Mouse (Mus musculus) midbrain, embryonic 11.5 days (tissue): Measurements from ENCODE around the gene Thg1l. TPM values are rescaled to one million over a fixed set of nuclear protein-coding genes. Genes with fewer than 3 reads are reported as not detected.

Experiments used
- ATAC-seq: fragments of 200-750 bp; cut with Nextera tagmentation; 2 replicates; pipeline ENCODE4 v1.8.0; 2017; ENCODE audit warnings: moderate TSS enrichment, moderate library complexity; ENCODE audit not compliant: low FRiP score
- DNase-seq: peaks from one replicate; pipeline ENCODE4 v3.0.0; 2015; ENCODE audit warnings: low spot score; ENCODE audit errors: missing footprints
- H3K27ac ChIP-seq: fragments of 300-500 bp; sonication (generic); 2 replicates; pipeline ENCODE4 v1.5.1; 2014; ENCODE audit warnings: low read depth, low read length
- H3K27me3 ChIP-seq: fragments of 300-500 bp; sonication (generic); 2 replicates; pipeline ENCODE4 v1.6.1; 2014; ENCODE audit warnings: mild to moderate bottlenecking, low read length, moderate library complexity, mixed read lengths; ENCODE audit not compliant: control insufficient read depth, insufficient read depth
- H3K36me3 ChIP-seq: fragments of 300-500 bp; sonication (generic); 2 replicates; pipeline ENCODE4 v1.6.1; 2014; ENCODE audit warnings: mild to moderate bottlenecking, low read length, moderate library complexity, mixed read lengths; ENCODE audit not compliant: control insufficient read depth, insufficient read depth
- H3K4me1 ChIP-seq: fragments of 300-500 bp; sonication (generic); 2 replicates; pipeline ENCODE4 v1.6.1; 2014; ENCODE audit warnings: low read length; ENCODE audit not compliant: control insufficient read depth, insufficient read depth
- H3K4me2 ChIP-seq: fragments of 300-500 bp; sonication (generic); 2 replicates; pipeline ENCODE4 v1.6.1; 2014; ENCODE audit warnings: mild to moderate bottlenecking, moderate library complexity
- H3K4me3 ChIP-seq: fragments of 300-500 bp; sonication (generic); 2 replicates; pipeline ENCODE4 v1.5.1; 2014; ENCODE audit warnings: low read depth, low read length
- H3K9ac ChIP-seq: fragments of 300-500 bp; sonication (generic); 2 replicates; pipeline ENCODE4 v1.6.1; 2014; ENCODE audit warnings: low read length
- H3K9me3 ChIP-seq: fragments of 300-500 bp; sonication (generic); 2 replicates; pipeline ENCODE4 v1.6.1; 2016; ENCODE audit warnings: low read length; ENCODE audit not compliant: control insufficient read depth
- WGBS: fragments of 180-500 bp; shearing (Covaris S2); extraction: QIAGEN DNeasy Blood & Tissue Kit; methylation state at CpG from one replicate; pipeline ENCODE4 v1.1.7; 2014; 5-methylcytosine and 5-hydroxymethylcytosine counted together
- polyA plus RNA-seq: library from polyadenylated mRNA; unstranded; fragments of >200 nt; fragmentation: Nextera tagmentation; extraction: Ambion mirVana; gene quantifications from 2 replicates; pipeline ENCODE4 v1.2.1, GENCODE M21; 2014

Thg1l gene
- polyA plus RNA-seq, 1 experiment from 2014 or later = 14.6 TPM

DNA sequence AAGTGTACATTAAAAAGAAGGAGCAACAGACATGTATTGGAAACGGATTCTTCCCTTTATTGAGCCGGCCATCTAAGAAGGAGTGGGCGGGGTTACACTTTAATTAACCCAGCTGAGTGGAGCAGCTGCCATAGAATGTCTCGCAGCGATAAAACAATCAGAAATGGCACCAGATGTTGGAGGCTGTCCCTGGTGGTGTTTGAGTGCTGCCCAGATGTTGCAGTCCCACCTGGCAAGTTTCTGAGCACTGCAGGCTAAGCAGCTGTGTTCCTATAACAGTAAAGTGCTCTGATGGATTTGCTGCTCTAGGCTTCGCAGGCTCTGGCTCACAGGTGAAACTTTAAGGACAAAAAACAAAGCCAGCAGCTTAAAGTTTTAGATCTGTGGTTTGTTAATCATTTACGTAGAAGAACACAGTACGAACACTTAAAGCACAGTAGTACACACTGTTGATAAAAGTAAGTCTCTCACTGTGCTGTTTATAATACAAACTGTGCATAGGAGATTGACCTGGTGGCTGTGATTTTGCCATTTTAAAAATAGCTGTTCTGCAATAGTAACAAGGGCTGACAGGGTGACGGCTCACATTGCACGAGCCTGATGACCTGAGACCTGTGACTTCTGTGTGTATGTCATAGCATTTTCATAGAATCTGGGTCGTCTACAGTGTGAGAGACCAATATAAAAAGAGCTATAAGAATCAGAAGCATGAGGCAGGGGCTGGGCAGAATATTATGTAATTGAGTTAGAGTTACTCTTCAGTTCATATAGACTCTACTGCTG, 54.9 kb downstream of the Thg1l start:
- WGBS = 85% methylated on average over 11 of the region's 11 CpGs
- Histone ChIP-seq H3K4me2 (no peak overlapping the region), H3K9ac (no peak overlapping the region), H3K4me1 (no peaks in the 10 kb centered on the region), H3K9me3 (no peaks in the 10 kb centered on the region), H3K36me3 (peaks cover 5% of the 10 kb centered on the region; the same call in 1 of the 2 replicates), H3K27me3 (no peaks in the 10 kb centered on the region), H3K4me3 (no peak overlapping the region), H3K27ac (no peak overlapping the region; the same call in 1 of the 2 replicates)
- DNase-seq (no peak), ATAC-seq (no peak)

DNA sequence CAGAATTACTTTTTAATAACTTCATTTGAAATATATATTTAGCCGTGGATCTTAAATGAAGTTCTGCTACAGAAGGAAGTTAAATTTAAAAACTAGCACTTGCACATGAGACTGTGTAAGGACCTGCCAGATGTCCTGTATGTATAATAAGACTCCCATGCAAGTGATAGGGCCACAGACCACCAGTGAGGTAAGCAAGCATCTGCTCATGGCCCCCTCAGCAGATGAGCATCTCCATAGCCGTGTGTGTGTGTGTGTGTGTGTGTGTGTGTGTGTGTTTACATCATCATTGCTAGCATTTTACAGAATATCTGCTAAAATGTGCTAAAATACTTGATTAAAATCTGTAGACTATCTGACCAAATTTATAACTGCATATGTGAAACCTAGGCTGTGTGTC, 57.9 kb downstream of the Thg1l start:
- no peaks in the 10 kb centered on the region for H3K27me3 ChIP-seq
- peaks cover 13% of the 10 kb centered on the region; the same call in 1 of the 2 replicates for H3K36me3 ChIP-seq
- WGBS = 78% methylated on average over 2 of the region's 2 CpGs

More for the DNA sequence above, 57.9 kb downstream of the Thg1l start:
- H3K4me2 ChIP-seq = no peak overlapping the region
- no peak overlapping the region for H3K4me3 ChIP-seq
- H3K9ac ChIP-seq = no peak overlapping the region
- ATAC-seq (no peak), DNase-seq (no peak)
- H3K9me3 ChIP-seq = no peaks in the 10 kb centered on the region
- no peaks in the 10 kb centered on the region for H3K4me1 ChIP-seq
- no peak overlapping the region for H3K27ac ChIP-seq

Other genes starting within 250 kb of the Thg1l start
- gene Clint1, start 103.4 kb downstream of the Thg1l start, polyA plus RNA-seq = 60.9 and 63.5 TPM in 2 replicates
- 10.8 and 13.0 TPM in 2 replicates for gene Lsm11, start 10.6 kb downstream of the Thg1l start, polyA plus RNA-seq
- gene Sox30, start 24.8 kb upstream of the Thg1l start, polyA plus RNA-seq = 0.18 and 0.21 TPM in 2 replicates
- 1.4 and 2.5 TPM in 2 replicates for gene Gm12166, start 96.8 kb upstream of the Thg1l start, polyA plus RNA-seq
- 6.1 and 6.6 TPM in 2 replicates for gene Adam19, start 100.5 kb upstream of the Thg1l start, polyA plus RNA-seq
- 1.0 and 1.4 TPM in 2 replicates for gene Nipal4, start 211.0 kb upstream of the Thg1l start, polyA plus RNA-seq